Mouse (Mus musculus): ENCODE data around the gene Calcrl. TPM values are rescaled to one million over a fixed set of nuclear protein-coding genes. Genes with fewer than 3 reads are reported as not detected.

Gene Calcrl
- polyA plus RNA-seq, 1 experiment: 1.6 TPM

GRCm38 (mm10) chr2:84409796-84410592 is 15.2 kb downstream of the Calcrl start:
- no peak for TF ChIP-seq GATA1 (IDR thresholded peaks at IDR 0.05; ENCODE audit: low read length)

- TF ChIP-seq GATA1 (IDR thresholded peaks at IDR 0.05; ENCODE audit: low read length): no peak
Measured at GRCm38 (mm10) chr2:84404834-84405233, 20.4 kb downstream of the Calcrl start.

- TF ChIP-seq GATA1 (IDR thresholded peaks at IDR 0.05; ENCODE audit: low read length): no peak
Measured at GRCm38 (mm10) chr2:84402713-84403112, 22.5 kb downstream of the Calcrl start.

GRCm38 (mm10) chr2:84396557-84396956 is 28.7 kb downstream of the Calcrl start:
- TF ChIP-seq GATA1 (IDR thresholded peaks at IDR 0.05; ENCODE audit: low read length): no peak

- TF ChIP-seq GATA1 (IDR thresholded peaks at IDR 0.05; ENCODE audit: low read length): peak; percentile 67
Measured at GRCm38 (mm10) chr2:84393236-84393635, 32.0 kb downstream of the Calcrl start.

- no peak for TF ChIP-seq GATA1 (IDR thresholded peaks at IDR 0.05; ENCODE audit: low read length)
Measured at GRCm38 (mm10) chr2:84389075-84389474, 36.1 kb downstream of the Calcrl start.

- TF ChIP-seq GATA1 (IDR thresholded peaks at IDR 0.05; ENCODE audit: low read length): no peak
Measured at GRCm38 (mm10) chr2:84388023-84388416, 37.2 kb downstream of the Calcrl start.

- no peak for TF ChIP-seq GATA1 (IDR thresholded peaks at IDR 0.05; ENCODE audit: low read length)
Measured at GRCm38 (mm10) chr2:84387394-84388022, 37.7 kb downstream of the Calcrl start.

- no peak for TF ChIP-seq GATA1 (IDR thresholded peaks at IDR 0.05; ENCODE audit: low read length)
Measured at GRCm38 (mm10) chr2:84386563-84387393, 38.4 kb downstream of the Calcrl start.

GRCm38 (mm10) chr2:84384911-84385693 is 40.1 kb downstream of the Calcrl start:
- peak; percentile 45 for TF ChIP-seq GATA1 (IDR thresholded peaks at IDR 0.05; ENCODE audit: low read length)

GRCm38 (mm10) chr2:84383828-84384227 is 41.4 kb downstream of the Calcrl start:
- no peak for TF ChIP-seq GATA1 (IDR thresholded peaks at IDR 0.05; ENCODE audit: low read length)

- TF ChIP-seq GATA1 (IDR thresholded peaks at IDR 0.05; ENCODE audit: low read length): no peak
Measured at GRCm38 (mm10) chr2:84382556-84382955, 42.7 kb downstream of the Calcrl start.

GRCm38 (mm10) chr2:84381997-84382396 is 43.2 kb downstream of the Calcrl start:
- no peak for TF ChIP-seq GATA1 (IDR thresholded peaks at IDR 0.05; ENCODE audit: low read length)

GRCm38 (mm10) chr2:84380816-84381215 is 44.4 kb downstream of the Calcrl start:
- no peak for TF ChIP-seq GATA1 (IDR thresholded peaks at IDR 0.05; ENCODE audit: low read length)

GRCm38 (mm10) chr2:84378678-84379077 is 46.5 kb downstream of the Calcrl start:
- no peak for TF ChIP-seq GATA1 (IDR thresholded peaks at IDR 0.05; ENCODE audit: low read length)

All from G1E-ER4 (cell line).